Mouse (Mus musculus) ES-Bruce4 (cell line): Measurements from ENCODE around the gene Ccdc12.

Experiments used
- CTCF ChIP-seq: IDR thresholded peaks from one replicate; pipeline ENCODE4 v1.8.1; 2011; ENCODE audit warnings: low read depth, low read length
- POLR2A ChIP-seq: IDR thresholded peaks from one replicate; pipeline ENCODE4 v1.8.1; 2011; ENCODE audit warnings: low read length; ENCODE audit not compliant: insufficient read depth

- no peak for TF ChIP-seq CTCF
- TF ChIP-seq POLR2A, result no peak
Observed at GRCm38 (mm10) chr9:110643787-110644186, 12.5 kb upstream of the Ccdc12 start.
